Mouse (Mus musculus): ENCODE data around the gene Gm5796.
"Not testable (repeated sequence)": the region's sequence is repeated elsewhere in the genome, so short reads cannot be mapped to it uniquely, and the experiment has no call there.

The Gm5796 gene

DNA sequence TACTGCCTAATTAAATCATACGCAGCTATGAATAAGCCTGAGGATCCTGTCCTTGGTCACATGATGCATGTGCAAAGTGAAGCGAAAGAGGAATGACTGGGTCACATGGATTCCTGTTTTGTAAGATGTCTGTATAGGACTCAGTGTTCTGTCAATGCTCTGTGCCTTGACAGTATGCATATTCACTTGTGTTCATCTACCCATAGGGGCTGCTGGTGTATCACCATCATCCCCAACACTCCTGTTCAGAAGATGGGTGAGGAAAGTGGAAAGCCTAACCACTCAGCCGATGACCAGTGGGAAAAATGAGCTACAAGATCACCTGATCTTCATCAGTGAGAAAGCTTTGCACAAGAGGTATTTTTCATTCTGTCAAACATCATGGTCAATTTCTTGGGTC lies at the start of gene Gm5796:
Gene Gm5796, plus strand, starts transcription at position 301 of the 400 bp plus-strand sequence.
- DNase-seq (ENCODE audit: low spot score in 2 of 2) = not testable (repeated sequence)

GRCm38 (mm10) chr14:3998094-3998493 lies 25.6 kb upstream of the Gm5796 start, which contains the start of gene Gm3099:
Gm3099 (plus strand) TSS chr14:3998394.
- DNase-seq (ENCODE audit: low spot score in 2 of 2) = not testable (repeated sequence)

DNA sequence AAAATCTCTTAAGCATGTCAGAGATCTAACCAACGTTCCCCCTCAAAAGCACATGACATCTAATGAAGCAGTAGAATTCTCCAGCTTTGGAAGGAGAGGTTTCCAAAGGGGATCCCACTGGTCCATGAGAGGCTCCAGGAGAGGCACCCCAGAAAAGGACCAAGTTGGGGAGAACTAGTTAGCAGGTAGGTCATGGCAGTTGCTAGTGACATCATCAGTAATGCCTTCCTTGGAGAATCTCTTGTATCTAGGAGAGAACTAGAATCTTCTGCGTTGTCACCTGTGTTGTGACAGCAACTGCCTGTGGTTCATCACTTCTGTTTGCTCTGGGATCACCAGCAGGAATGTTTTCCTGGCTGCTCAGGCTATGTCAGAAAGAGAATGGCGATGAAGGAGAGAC lies 60.1 kb downstream of the Gm5796 start, which contains the start of gene Gm3115:
Gene Gm3115, plus strand, starts transcription at position 301 of the 400 bp plus-strand sequence.
- not testable (repeated sequence) for DNase-seq (ENCODE audit: low spot score in 2 of 2)
